Mouse (Mus musculus) forebrain, embryonic 16.5 days (tissue): ENCODE measurements at regions not wholly inside any gene's neighbourhood (a gene's known extent, or its start where the extent isn't known, plus 50 kb on each side); places are given as distances from the start of the nearest gene placed in this dataset.

Experiments used
- ATAC-seq: fragments of 200-750 bp; cut with Nextera tagmentation; 2 replicates; pipeline ENCODE4 v1.8.0; 2017; ENCODE audit warnings: mild to moderate bottlenecking, moderate library complexity
- H3K27ac ChIP-seq: fragments of 300-500 bp; sonication (generic); 2 replicates; pipeline ENCODE4 v1.5.1; 2014; ENCODE audit warnings: low read length, control low read depth
- H3K27me3 ChIP-seq: fragments of 300-500 bp; sonication (generic); replicated peaks from 2 replicates; pipeline ENCODE4 v1.6.1; 2014; ENCODE audit warnings: low read length; ENCODE audit not compliant: control insufficient read depth, insufficient read depth
- H3K36me3 ChIP-seq: fragments of 300-500 bp; sonication (generic); 2 replicates; pipeline ENCODE4 v1.6.1; 2014; ENCODE audit not compliant: control insufficient read depth, insufficient read depth
- H3K4me1 ChIP-seq: fragments of 300-500 bp; sonication (generic); replicated peaks from 2 replicates; pipeline ENCODE4 v1.6.1; 2014; ENCODE audit warnings: low read length; ENCODE audit not compliant: control insufficient read depth, insufficient read depth
- H3K4me2 ChIP-seq: fragments of 300-500 bp; sonication (generic); 2 replicates; pipeline ENCODE4 v1.6.1; 2014; ENCODE audit warnings: mild to moderate bottlenecking, low read length, control low read depth
- H3K4me3 ChIP-seq: fragments of 300-500 bp; sonication (generic); replicated peaks from 2 replicates; pipeline ENCODE4 v1.5.1; 2014; ENCODE audit warnings: mild to moderate bottlenecking, low read length, control low read depth
- H3K9ac ChIP-seq: fragments of 300-500 bp; sonication (generic); replicated peaks from 2 replicates; pipeline ENCODE4 v1.6.1; 2014; ENCODE audit warnings: low read depth, low read length, control low read depth
- H3K9me3 ChIP-seq: fragments of 300-500 bp; sonication (generic); 2 replicates; pipeline ENCODE4 v1.6.1; 2016; ENCODE audit warnings: low read length; ENCODE audit not compliant: control insufficient read depth
- WGBS: fragments of 180-500 bp; shearing (Covaris S2); extraction: QIAGEN DNeasy Blood & Tissue Kit; methylation state at CpG from one replicate; pipeline ENCODE4 v1.1.7; 2014; 5-methylcytosine and 5-hydroxymethylcytosine counted together

DNA sequence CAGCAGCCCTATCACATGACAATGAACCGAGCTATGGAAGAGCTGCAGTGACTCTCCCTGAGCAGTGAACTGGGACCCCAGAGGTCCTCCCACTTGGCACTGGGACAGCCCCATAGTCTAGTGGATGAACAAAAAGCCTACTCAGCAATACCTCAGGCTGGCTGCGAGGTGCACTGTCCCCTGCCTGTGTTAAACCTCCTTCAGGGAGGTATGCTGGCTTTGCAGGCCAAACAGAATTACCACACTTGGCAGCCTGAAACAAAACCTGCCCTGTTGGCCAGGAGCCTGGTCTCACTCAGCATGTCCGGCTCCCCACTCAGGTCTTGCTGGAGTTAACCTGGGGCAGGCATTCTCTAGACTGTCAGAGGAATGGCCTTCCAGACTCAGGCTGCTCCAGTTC, 189.9 kb upstream of the Ppp2r2d start:
- H3K27ac ChIP-seq = no peak overlapping the region
- H3K4me1 ChIP-seq = 0 out of 2 replicates have a peak, but pooled peaks cover 2% of the 10 kb centered on the region
- no peaks in the 10 kb centered on the region; the same call in 1 of the 2 replicates for H3K9me3 ChIP-seq
- H3K27me3 ChIP-seq = no peaks in the 10 kb centered on the region
- H3K4me2 ChIP-seq = no peak overlapping the region
- no peak for ATAC-seq
- no peaks in the 10 kb centered on the region for H3K36me3 ChIP-seq
- no peak overlapping the region for H3K4me3 ChIP-seq
- 44% methylated on average over 3 of the region's 3 CpGs for WGBS
- H3K9ac ChIP-seq = no peak overlapping the region

DNA sequence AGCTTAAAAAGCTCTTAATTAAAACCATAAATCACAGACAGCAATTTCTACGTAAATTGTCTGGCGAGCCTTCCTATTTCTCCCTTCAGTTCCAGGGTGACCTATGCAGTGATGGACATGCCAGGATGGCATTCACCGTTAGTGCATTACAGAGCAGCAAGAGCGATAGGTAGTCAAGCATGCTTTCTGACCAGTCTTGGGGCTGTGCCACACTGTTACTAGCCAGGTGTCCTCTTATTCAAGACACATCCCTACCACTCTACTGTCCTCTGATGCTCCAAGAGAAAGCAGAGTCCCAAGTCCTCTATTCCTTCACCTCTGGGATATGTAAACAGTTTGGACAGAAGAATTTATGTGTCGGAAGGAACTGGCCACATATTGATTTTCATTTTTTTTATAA, 194.9 kb upstream of the Ppp2r2d start:
- ATAC-seq = no peak
- WGBS = 89% methylated on average over 5 of the region's 5 CpGs

DNA sequence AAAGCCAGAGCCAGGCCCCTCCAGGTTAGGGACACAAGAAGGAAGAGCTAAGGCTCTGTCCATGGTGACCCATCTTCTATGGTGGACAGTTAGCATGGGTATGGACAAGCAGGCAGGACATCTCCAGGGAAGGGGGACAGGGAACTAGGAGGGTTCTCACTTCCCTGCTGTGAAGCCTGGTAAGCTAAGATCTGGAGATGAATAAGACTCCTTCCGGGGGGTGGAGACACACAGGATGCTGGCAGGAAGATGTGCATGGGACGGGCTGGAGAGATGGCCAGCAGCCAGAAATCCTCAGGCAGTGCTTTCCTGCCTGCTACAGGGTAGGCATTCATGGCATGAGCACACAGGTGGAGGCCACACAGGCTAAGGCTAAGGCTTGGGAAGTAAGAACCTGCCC, 198.2 kb upstream of the Ppp2r2d start:
- 56% methylated on average over 2 of the region's 2 CpGs for WGBS
- Histone ChIP-seq H3K4me1 (no peaks in the 10 kb centered on the region), H3K9ac (no peak overlapping the region), H3K36me3 (no peaks in the 10 kb centered on the region), H3K27me3 (no peaks in the 10 kb centered on the region), H3K4me2 (no peak overlapping the region), H3K4me3 (no peak overlapping the region), H3K27ac (no peak overlapping the region), H3K9me3 (no peaks in the 10 kb centered on the region; the same call in 1 of the 2 replicates)
- ATAC-seq = no peak

More for the DNA sequence above, 194.9 kb upstream of the Ppp2r2d start:
- H3K4me1 ChIP-seq = 0 out of 2 replicates have a peak, but pooled peaks cover 2% of the 10 kb centered on the region
- no peaks in the 10 kb centered on the region for H3K27me3 ChIP-seq
- H3K36me3 ChIP-seq = no peaks in the 10 kb centered on the region
- H3K27ac ChIP-seq = no peak overlapping the region
- no peak overlapping the region for H3K9ac ChIP-seq
- no peak overlapping the region for H3K4me3 ChIP-seq
- H3K9me3 ChIP-seq = no peaks in the 10 kb centered on the region; the same call in 1 of the 2 replicates
- no peak overlapping the region for H3K4me2 ChIP-seq

DNA sequence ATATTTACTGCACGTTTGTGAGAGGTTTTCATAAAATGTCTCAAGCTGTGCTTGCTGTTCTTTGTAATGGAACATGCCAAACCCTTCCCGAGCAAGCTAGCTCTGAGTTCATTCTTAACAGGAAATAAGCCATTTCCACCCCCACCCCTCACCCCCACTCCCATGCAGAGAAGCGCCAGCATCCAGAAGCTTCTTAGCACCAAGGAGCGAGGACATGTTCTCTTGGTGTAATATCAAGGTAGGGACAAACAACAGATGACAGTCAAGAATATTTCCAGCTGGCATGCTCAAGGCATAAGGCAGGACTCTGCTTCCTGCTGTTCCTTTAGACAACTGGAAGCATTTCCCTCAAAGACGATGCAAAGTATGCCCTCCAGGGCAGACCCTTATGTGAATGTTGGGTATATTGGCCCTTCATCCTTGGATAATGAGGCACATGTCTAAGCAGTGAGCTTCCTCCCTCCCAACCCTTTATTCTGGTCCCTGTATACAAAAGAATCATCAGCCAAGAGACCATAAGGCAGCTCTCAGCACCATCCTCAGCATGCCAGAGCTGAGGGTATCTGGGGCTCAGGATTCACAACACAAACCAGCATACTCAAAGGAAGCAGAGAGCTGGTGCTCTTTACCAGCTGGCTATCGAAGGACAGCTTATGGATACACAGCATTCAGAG, 205.2 kb upstream of the Ppp2r2d start:
- Histone ChIP-seq H3K4me3 (no peak overlapping the region), H3K9me3 (no peaks in the 10 kb centered on the region)
- WGBS = 51% methylated on average over 6 of the region's 6 CpGs

DNA sequence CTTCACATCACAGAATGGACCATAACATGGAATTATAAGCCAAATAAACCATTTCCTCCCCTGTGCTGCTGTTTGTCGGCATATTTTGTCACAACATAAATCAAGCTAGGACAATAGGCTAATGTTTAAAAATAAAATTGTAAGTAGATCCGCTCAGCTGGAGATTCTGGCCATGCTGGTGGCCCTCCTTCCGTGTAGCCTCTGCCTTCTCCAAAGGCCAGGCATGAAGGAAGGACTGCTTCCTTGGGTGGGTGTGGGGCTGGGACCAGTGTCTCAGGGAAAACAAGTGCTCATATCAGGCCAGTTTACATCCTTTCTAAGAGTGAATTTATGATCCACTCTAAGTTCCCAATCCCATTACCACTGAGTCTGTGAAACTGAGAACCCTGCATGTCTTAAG, 206.3 kb upstream of the Ppp2r2d start:
- Histone ChIP-seq H3K4me3 (no peak overlapping the region), H3K4me2 (no peak overlapping the region), H3K27me3 (no peaks in the 10 kb centered on the region), H3K4me1 (0 out of 2 replicates have a peak, but pooled peaks cover 5% of the 10 kb centered on the region), H3K9me3 (no peaks in the 10 kb centered on the region), H3K27ac (no peak overlapping the region), H3K36me3 (no peaks in the 10 kb centered on the region), H3K9ac (no peak overlapping the region)
- WGBS = 81% methylated on average over 3 of the region's 3 CpGs
- ATAC-seq = no peak

More for the DNA sequence above, 205.2 kb upstream of the Ppp2r2d start:
- Histone ChIP-seq H3K9ac (no peak overlapping the region), H3K27ac (no peak overlapping the region), H3K27me3 (no peaks in the 10 kb centered on the region), H3K36me3 (no peaks in the 10 kb centered on the region), H3K4me1 (0 out of 2 replicates have a peak, but pooled peaks cover 5% of the 10 kb centered on the region), H3K4me2 (no peak overlapping the region)
- peak; percentile 83 for ATAC-seq

DNA sequence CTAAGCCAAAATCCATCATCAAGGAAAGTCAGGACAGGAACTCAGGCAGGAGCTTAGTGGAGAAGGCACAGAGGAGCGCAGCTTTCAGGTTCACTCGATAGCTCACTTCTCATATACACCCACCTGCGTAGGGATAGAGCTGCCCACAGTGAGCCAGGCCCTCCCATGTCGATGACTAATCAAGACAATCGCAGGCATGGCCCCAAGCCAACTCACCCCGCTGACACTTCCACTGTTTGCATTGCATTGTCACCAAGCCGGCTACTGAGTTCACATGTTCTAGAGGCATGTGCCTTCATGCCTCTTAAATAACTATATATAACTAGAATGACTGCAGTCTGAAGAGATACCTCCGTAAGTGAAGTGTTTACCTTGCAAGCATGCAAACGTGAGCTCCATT, 219.8 kb upstream of the Ppp2r2d start:
- no peak for ATAC-seq
- H3K4me1 ChIP-seq = no peaks in the 10 kb centered on the region; the same call in 1 of the 2 replicates

DNA sequence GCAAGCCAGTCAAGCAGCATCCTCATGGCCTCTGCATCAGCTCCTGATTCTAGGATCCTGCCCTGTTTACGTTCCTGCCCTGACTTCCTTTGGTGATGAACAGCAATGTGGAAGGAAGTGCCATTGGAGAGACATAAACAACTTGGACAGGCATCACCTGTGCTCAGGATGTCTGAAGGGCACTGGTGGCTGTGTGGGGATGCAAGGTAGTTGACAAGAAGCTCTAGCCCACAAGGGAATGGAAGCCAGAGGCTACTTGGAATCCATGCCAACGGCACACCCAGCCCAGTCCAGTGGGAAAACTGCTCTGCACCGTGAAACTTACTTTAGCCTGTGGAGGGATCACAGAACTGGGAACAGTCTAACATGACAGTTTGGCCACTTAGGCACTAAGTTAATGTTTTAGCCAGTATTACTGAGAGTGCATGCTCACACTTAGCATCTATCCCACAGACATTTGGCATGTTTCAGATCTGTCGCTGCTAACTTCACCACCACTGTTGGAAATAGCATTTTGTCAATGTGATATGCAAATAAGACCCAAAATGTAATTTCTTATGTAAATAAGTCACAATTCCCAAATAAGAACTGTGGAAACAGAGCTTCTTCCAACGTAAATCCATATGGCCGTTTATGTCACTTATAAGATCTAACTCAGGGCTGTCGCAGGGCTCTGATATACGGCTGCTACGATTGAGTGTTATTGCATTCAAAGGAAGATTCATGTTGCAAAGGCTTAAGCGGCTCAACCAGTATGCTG, 223.5 kb upstream of the Tcerg1l start:
- Histone ChIP-seq H3K9me3 (no peaks in the 10 kb centered on the region), H3K4me3 (no peak overlapping the region), H3K27me3 (no peaks in the 10 kb centered on the region), H3K4me1 (no peaks in the 10 kb centered on the region; the same call in 1 of the 2 replicates), H3K9ac (no peak overlapping the region), H3K4me2 (no peak overlapping the region), H3K36me3 (no peaks in the 10 kb centered on the region), H3K27ac (no peak overlapping the region)
- ATAC-seq = peak; percentile 40; the same call in 1 of the 2 replicates
- WGBS = 65% methylated on average over 10 of the region's 10 CpGs

More for the DNA sequence above, 219.8 kb upstream of the Ppp2r2d start:
- H3K36me3 ChIP-seq = no peaks in the 10 kb centered on the region
- WGBS = 80% methylated on average over 9 of the region's 9 CpGs
- no peak overlapping the region for H3K27ac ChIP-seq
- H3K9me3 ChIP-seq = no peaks in the 10 kb centered on the region
- no peak overlapping the region for H3K9ac ChIP-seq
- no peaks in the 10 kb centered on the region for H3K27me3 ChIP-seq
- no peak overlapping the region for H3K4me3 ChIP-seq
- no peak overlapping the region for H3K4me2 ChIP-seq

DNA sequence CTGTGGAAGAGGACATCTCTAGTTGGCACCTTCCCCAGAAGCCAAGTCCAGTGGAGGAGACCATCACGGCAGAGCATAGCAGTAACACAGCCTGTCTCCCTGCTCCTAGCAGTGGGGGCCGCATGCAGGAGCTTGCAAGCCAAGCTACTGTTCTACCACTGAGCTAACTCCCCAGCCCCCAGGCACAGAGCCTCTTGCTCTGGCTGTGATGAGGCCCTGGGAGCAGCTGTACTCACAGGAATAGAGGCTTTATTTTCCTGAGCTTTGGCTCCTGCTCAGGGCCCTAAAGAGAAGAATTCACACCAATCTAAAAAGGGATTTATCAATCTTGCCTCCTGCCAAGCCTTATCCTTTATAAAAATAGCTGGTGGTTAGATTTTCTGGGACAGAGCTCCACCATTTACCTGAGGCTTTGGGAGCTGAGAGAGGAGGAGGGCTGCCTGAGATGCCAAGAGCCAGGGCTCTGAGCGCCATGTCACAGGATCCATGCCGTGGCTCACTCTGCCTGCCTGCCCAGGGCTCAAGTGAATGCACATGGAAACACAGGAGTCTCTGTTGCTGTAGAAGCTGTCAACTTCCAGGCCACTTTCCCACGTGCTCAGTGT, 222.7 kb upstream of the Tcerg1l start:
- H3K9ac ChIP-seq = no peak overlapping the region
- H3K4me1 ChIP-seq = no peaks in the 10 kb centered on the region; the same call in 1 of the 2 replicates
- no peak overlapping the region for H3K4me2 ChIP-seq
- H3K4me3 ChIP-seq = no peak overlapping the region
- ATAC-seq = no peak
- WGBS = 50% methylated on average over 5 of the region's 5 CpGs
- no peaks in the 10 kb centered on the region for H3K9me3 ChIP-seq
- H3K27ac ChIP-seq = no peak overlapping the region
- H3K36me3 ChIP-seq = no peaks in the 10 kb centered on the region
- no peaks in the 10 kb centered on the region for H3K27me3 ChIP-seq

DNA sequence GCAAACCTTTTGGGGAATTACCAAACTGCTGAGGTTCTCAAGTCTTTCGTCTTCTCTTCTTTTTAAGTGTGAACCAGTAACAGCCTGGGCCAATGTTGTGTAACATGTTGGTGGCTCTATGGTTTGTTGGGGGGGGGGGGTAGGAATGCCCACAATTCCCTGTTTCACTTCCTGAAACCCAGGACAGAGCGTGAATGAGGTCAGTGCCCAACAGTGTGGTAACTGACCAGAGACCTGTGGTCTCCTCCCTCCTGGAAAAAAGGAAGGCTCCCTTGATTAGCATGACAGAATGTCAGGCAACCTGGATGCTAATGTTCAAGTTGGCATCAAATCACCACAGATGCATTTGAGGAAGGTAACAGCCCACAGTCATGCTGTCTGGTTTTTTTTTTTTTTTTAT, 218.9 kb upstream of the Tcerg1l start:
- Histone ChIP-seq H3K9ac (no peak overlapping the region), H3K9me3 (no peaks in the 10 kb centered on the region), H3K4me3 (no peak overlapping the region), H3K4me2 (no peak overlapping the region), H3K27ac (no peak overlapping the region), H3K36me3 (no peaks in the 10 kb centered on the region), H3K4me1 (no peaks in the 10 kb centered on the region), H3K27me3 (no peaks in the 10 kb centered on the region)
- WGBS = 68% methylated on average over 2 of the region's 2 CpGs
- ATAC-seq = no peak
